Mouse (Mus musculus): ENCODE results near the gene Camk2b. TPM values are rescaled to one million over a fixed set of nuclear protein-coding genes. Genes with fewer than 3 reads are reported as not detected.

The Camk2b gene
- polyA plus RNA-seq, 1 experiment = 183 TPM

DNA sequence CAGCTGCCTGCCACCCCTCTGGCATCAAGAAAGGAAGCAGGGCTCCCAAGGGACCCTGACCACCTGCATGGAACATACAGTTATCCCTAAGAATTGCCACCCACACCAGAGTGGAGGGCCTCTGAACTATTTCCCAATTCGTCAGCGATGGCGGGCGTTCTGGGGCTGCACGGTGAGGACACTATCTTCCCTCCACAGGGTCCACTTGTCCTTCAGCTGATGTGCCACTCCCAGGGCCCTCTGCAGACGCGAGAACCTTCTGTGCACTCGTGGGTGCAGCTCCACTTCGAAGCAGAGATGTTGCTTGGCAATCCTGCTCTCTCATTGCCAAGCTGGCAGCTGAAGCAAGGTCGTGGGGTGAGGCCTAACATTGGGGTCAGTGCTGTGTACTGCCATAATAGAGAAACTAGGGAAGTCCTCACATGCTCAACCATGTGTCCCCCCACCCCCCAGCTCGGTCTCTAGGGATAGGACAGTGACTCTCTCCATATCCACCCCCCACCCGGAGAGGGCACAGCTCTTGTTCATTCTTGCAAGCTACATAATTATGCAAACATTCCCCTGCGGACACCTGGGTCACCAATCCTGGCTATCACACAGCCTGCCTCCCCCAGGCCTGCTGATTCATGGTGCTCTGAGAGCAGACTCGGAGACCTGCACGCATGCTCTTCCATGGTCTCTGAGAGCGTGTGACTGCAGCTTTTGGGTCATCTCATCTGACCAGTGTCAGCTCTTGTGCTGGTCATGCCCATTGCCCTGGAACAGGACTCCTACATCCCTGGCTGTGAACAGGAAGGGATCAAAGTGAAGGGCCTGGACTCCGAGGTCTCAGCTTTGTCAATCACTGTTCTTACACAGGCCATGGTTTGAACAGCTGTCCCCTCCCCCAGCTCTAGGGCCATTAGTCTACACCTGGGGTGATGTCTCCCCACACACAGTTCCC is 45.0 kb downstream of the Camk2b start:
- 34% methylated on average over 17 of the region's 17 CpGs for WGBS
- no peak overlapping the region for H3K4me3 ChIP-seq (ENCODE audit: insufficient read depth, low read depth, low read length)
- peak overlapping the region; percentile 80 for H3K27ac ChIP-seq (ENCODE audit: insufficient read depth, low read depth, low read length)
- H3K4me1 ChIP-seq (ENCODE audit: control insufficient read depth, insufficient read depth, low read length) = peaks cover 90% of the 10 kb centered on the region
- no peak for TF ChIP-seq CTCF (IDR thresholded peaks at IDR 0.05; ENCODE audit: insufficient read depth, low read depth, low read length)
- no peak for TF ChIP-seq POLR2A (IDR thresholded peaks at IDR 0.05; ENCODE audit: insufficient read depth, low read depth, low read length)

DNA sequence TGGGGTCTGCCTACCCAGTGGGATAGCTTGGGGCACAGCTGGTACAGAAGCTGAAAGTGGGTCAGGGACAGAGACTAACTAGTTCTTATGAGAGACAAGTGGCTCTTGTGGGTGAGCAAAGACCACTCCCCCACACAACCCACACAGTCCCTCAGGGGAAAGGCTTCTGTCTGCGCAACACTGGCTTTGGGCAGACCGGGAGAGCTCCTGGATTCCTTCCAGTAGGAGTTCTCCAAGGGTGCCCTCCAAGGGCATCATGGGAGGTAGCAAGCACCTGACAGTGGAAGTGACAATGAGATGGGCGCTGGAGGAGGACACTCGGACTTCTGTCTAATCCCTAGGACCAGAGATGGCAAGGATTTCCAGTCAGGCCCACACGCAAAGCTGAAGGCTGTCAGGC is 45.8 kb downstream of the Camk2b start:
- Histone ChIP-seq H3K4me1 (ENCODE audit: control insufficient read depth, insufficient read depth, low read length) (peaks cover 91% of the 10 kb centered on the region), H3K4me3 (ENCODE audit: insufficient read depth, low read depth, low read length) (no peak overlapping the region), H3K27ac (ENCODE audit: insufficient read depth, low read depth, low read length) (peak overlapping the region; percentile 80)
- 35% methylated on average over 5 of the region's 5 CpGs for WGBS
- TF ChIP-seq POLR2A (IDR thresholded peaks at IDR 0.05; ENCODE audit: insufficient read depth, low read depth, low read length) (no peak), CTCF (IDR thresholded peaks at IDR 0.05; ENCODE audit: insufficient read depth, low read depth, low read length) (no peak)

DNA sequence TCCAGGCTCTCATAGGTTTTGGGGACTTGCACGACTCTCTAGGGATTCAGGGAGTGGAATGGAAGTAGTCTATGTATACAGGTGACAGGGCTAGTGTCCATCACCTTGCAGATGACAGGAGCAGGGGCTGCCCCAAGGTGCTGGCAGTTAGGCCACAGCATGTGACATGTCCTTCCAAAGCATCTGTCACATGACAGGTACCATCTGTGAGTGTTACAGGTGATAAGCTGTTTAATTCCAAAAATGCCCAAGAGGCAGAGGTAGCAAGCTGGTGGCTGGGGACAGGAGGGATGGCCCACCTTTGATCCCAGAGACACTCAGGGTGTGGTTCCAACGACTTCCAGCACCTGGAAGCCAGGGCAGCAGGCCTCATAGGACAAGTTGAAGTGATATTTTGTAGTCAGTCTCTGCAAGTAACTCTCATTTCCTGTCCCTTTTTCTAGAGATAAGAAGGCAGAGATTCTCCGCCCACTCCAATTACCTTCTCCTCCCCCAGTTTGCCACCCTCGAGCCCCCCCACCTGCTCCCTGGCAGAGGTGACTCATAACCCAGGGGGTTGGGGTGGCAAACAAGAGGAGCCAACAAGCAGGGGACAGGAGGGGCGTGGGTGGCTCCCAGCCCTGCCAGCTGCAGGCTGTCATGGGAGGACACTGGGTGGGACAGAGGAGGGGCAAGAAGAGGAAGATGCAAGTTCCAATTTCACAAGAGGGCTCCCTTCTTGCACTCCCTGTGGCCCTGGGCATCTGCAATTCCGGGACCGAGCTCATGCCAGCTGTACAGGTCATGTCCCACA is 47.7 kb downstream of the Camk2b start:
- TF ChIP-seq POLR2A (IDR thresholded peaks at IDR 0.05; ENCODE audit: insufficient read depth, low read depth, low read length) = no peak
- TF ChIP-seq CTCF (IDR thresholded peaks at IDR 0.05; ENCODE audit: insufficient read depth, low read depth, low read length) = no peak
- Histone ChIP-seq H3K4me1 (ENCODE audit: control insufficient read depth, insufficient read depth, low read length) (peaks cover 92% of the 10 kb centered on the region), H3K27ac (ENCODE audit: insufficient read depth, low read depth, low read length) (peak overlapping the region; percentile 97), H3K4me3 (ENCODE audit: insufficient read depth, low read depth, low read length) (no peak overlapping the region)
- WGBS = 18% methylated on average over 7 of the region's 7 CpGs

DNA sequence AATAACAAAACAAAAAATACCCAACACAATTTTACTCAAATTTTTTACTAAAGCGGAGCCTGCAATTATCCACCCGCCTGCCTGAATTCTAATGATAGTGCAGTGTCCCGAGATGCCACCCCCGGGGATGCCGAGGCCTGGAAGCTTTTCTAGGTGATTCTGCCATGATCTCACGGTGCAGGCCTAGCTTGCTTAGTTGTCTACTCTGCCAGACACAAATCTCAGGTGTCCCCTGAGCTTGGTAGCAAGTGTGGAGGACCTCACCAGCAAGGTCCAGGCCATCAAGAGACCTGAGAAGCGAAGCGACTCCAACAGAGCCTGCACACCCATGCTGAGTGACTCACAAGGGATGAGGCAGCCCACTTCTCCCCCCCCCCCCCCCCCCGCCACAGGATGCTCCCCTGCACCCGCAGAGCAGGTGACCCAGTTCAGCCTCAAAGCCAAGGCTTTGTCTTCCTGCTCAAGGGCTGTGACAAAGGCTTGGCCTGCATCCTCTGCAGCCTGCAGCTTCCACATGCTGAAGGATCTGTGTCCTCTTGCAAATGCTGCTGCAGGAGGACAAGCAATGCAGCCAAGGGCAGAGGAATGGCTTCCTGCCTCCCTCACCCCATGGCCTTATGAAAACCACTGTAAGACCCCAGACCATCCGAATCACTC is 48.5 kb downstream of the Camk2b start:
- Histone ChIP-seq H3K27ac (ENCODE audit: insufficient read depth, low read depth, low read length) (peak overlapping the region; percentile 97), H3K4me3 (ENCODE audit: insufficient read depth, low read depth, low read length) (no peak overlapping the region), H3K4me1 (ENCODE audit: control insufficient read depth, insufficient read depth, low read length) (peaks cover 95% of the 10 kb centered on the region)
- WGBS = 24% methylated on average over 11 of the region's 11 CpGs
- TF ChIP-seq POLR2A (IDR thresholded peaks at IDR 0.05; ENCODE audit: insufficient read depth, low read depth, low read length) (no peak), CTCF (IDR thresholded peaks at IDR 0.05; ENCODE audit: insufficient read depth, low read depth, low read length) (no peak)

DNA sequence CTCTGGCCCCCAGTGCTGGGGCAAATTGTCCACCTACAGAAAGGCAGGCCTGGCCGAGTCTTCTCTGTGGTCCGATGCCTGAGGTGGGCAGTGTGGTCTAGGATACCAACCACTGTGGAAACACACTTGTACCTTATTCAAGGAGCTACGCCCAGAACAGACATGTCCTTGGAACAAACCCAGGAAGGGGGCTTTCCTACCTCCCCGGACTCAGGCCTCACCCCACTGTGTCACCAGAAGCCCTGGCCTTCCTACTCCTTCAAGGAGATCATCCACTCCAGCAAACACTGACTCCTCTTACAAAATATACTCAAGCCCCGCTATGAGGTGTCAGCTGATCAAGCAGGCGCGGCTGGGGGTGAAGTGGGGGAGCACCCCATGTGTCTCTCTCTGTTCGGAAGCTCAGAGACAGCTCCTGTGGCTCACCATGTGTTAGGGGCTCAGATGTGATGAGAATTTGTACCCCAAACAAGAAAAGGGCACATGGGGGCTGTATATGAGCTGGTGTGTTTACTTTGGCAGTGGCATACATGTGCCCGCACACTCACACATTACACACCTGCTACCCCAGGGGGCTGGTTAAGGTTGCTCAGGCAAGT is 49.3 kb downstream of the Camk2b start:
- Histone ChIP-seq H3K27ac (ENCODE audit: insufficient read depth, low read depth, low read length) (peak overlapping the region; percentile 96), H3K4me3 (ENCODE audit: insufficient read depth, low read depth, low read length) (no peak overlapping the region), H3K4me1 (ENCODE audit: control insufficient read depth, insufficient read depth, low read length) (peaks cover 90% of the 10 kb centered on the region)
- no peak for TF ChIP-seq POLR2A (IDR thresholded peaks at IDR 0.05; ENCODE audit: insufficient read depth, low read depth, low read length)
- WGBS = 25% methylated on average over 9 of the region's 9 CpGs

DNA sequence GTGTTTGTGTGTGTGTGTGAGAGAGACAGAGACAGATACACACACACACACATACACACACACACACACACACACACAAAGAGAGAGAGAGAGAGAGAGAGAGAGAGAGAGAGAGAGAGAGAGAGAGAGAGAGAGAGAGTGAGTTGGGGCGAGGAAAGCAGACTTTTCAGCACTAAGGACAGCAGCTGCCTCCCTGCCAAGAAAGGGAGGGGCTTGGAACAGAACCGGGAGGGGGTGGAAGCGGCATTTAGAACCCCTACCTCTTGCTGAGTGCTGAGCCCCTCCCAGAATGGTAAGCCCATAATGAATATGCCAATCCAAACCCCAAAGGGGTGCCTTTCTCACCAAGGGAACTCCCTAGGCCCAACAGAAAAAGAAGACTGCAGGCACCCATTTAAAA is 49.8 kb downstream of the Camk2b start:
- H3K4me1 ChIP-seq (ENCODE audit: control insufficient read depth, insufficient read depth, low read length) = peaks cover 89% of the 10 kb centered on the region
- WGBS = 4% methylated on average over 3 of the region's 3 CpGs
- H3K27ac ChIP-seq (ENCODE audit: insufficient read depth, low read depth, low read length) = peak overlapping the region; percentile 96
- no peak overlapping the region for H3K4me3 ChIP-seq (ENCODE audit: insufficient read depth, low read depth, low read length)
- TF ChIP-seq POLR2A (IDR thresholded peaks at IDR 0.05; ENCODE audit: insufficient read depth, low read depth, low read length) (no peak), CTCF (IDR thresholded peaks at IDR 0.05; ENCODE audit: insufficient read depth, low read depth, low read length) (no peak)

DNA sequence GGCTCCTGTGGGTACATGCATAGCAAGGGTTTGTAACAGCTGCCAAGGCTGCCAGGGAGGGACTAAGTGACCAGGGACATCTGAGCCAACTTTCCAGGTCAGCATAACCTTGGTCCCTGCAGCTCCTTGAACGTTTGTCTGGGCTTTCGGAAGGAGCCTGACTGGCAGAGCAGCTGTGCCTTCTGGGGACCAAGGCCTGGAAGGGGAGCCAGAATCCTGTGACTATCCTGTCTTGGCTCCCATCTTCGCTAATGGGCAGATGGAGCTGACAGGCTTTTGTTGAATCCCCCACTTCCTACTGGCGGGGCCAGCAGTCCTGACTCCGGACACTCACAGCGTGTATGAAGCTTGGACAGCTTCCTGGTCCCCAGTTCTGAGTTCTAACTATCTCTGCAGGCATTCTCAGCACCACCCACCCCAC is 51.1 kb downstream of the Camk2b start:
- Histone ChIP-seq H3K4me1 (ENCODE audit: control insufficient read depth, insufficient read depth, low read length) (peaks cover 76% of the 10 kb centered on the region), H3K4me3 (ENCODE audit: insufficient read depth, low read depth, low read length) (no peak overlapping the region), H3K27ac (ENCODE audit: insufficient read depth, low read depth, low read length) (peak overlapping the region; percentile 96)
- no peak for TF ChIP-seq CTCF (IDR thresholded peaks at IDR 0.05; ENCODE audit: insufficient read depth, low read depth, low read length)
- WGBS = 35% methylated on average over 6 of the region's 6 CpGs

DNA sequence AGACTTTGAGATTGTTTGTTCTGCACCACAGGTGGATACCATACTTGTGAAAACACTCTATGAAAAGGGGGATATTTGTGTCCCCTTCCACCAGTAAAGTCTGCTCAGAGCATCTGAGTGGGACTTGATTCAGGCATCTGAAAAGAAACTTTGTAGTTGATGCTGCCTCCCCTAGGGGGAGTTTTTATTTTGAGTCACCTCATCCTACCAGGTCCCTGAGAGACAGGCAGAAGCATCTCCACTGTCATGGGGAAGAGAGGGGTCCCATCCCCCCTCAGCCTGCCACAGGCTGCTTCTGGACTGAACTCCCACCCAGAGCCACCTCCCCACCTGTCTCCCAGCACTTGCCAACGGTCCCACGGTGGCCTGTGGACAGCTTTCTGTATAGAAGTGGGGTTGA is 52.8 kb downstream of the Camk2b start:
- H3K27ac ChIP-seq (ENCODE audit: insufficient read depth, low read depth, low read length) = no peak overlapping the region
- TF ChIP-seq CTCF (IDR thresholded peaks at IDR 0.05; ENCODE audit: insufficient read depth, low read depth, low read length) = no peak
- TF ChIP-seq POLR2A (IDR thresholded peaks at IDR 0.05; ENCODE audit: insufficient read depth, low read depth, low read length) = no peak
- 57% methylated on average over 2 of the region's 2 CpGs for WGBS
- H3K4me3 ChIP-seq (ENCODE audit: insufficient read depth, low read depth, low read length) = no peak overlapping the region
- H3K4me1 ChIP-seq (ENCODE audit: control insufficient read depth, insufficient read depth, low read length) = peaks cover 59% of the 10 kb centered on the region
